Mouse (Mus musculus) adrenal gland, adult 18-20 months (tissue): ENCODE measurements around the gene Clint1. TPM values are rescaled to one million over a fixed set of nuclear protein-coding genes. Genes with fewer than 3 reads are reported as not detected.

Experiments used
- DNase-seq, 2 experiments: peaks; one replicate each; pipeline ENCODE4 v3.0.0; 2021 to 2022; ENCODE audit warnings: low spot score in 2 of 2
- total RNA-seq, 2 experiments: library from RNA; stranded (reverse); gene quantifications; 1 replicate in 1 of 2; 2 replicates in 1 of 2; pipeline ENCODE4 v1.2.3; 2021

Clint1 gene
- total RNA-seq, 2 experiments from 2014 or later, result 66.4 to 90.8 TPM

- no peak for DNase-seq
Measured at GRCm38 (mm10) chr11:45881683-45882068, 29.8 kb downstream of the Clint1 start.

DNA sequence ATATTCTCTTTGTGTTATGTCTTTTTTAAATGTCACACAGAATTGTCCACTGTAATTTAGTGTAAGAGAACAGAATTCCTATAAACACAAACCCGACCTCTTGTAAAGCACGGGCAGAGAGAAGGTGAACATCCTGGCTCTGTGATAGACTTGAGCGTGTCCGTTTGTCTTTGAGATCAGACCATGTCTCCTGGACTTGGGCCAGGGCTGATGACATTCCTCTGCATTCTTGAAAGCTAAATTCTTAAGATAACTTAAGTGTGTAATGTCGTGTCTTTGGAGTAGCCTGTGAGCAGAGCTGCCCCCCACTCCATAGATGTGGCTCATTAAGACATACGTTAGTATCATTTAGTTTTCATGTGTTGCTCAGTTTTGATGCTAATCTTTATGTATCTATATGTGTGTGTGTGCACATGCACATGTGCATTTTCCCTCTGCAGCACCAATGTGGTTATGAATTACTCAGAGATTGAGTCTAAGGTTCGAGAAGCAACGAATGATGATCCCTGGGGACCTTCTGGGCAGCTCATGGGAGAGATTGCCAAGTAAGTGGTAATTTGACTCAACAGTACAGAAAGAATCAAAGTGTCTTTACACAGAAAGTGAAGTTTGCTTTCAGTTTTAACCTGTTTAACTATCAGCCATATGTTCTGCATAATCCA lies 31.6 kb downstream of the Clint1 start:
- no peak for DNase-seq

- DNase-seq, result no peak
Measured at GRCm38 (mm10) chr11:45884029-45884428, 32.2 kb downstream of the Clint1 start.

DNA sequence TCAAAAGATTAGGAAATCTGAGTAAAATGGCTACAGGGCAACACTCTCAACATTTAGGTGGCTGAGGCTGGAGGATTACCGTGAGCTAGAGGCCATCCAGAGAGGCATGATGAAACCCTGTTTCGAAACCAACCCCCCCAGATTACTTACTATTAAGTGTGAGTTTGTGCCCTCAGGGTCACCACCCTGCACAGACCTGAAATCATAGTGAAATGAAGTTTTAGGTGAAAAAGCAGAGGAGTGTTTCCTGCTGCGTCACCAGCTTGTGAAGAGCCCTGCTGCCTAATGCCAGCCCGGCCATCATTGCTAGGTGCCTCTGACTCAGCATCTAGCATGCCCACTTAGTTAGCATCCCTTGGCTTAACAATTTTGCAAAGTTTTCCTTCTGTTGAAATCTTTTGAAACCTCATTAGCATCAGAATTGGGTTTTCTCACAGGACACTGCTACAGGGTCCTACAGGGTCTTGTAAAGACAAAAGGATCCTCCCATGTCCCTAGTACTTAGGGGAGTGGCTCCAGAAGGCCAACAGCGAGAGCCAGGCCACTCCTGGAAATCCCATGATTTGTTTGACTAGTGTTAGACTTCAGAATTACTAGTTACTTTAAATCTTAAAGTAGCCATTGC lies 33.9 kb downstream of the Clint1 start:
- no peak for DNase-seq

DNA sequence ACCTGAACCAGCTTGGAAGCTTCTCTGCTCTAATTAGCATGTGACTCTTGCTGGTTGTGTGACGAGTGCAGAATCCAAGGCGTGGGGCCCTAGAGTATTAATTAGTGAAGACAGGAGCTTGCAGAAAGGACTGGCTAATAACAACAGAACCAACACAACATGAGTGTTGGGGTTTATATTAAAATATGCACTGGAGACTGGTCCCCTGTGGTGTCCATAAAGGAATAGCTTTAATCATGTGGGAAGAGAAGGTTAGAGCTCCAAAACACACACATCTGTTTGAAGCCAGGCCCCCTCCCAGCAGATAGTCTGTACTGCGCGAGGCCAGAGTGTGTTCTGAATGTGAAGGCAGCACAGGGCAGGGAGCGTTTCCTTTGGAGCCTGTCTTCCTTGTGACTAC lies 34.7 kb downstream of the Clint1 start:
- DNase-seq, result no peak

- no peak for DNase-seq
Measured at GRCm38 (mm10) chr11:45888471-45889030, 36.7 kb downstream of the Clint1 start.

GRCm38 (mm10) chr11:45889981-45890380 lies 38.1 kb downstream of the Clint1 start:
- DNase-seq, result no peak

GRCm38 (mm10) chr11:45890423-45890822 lies 38.6 kb downstream of the Clint1 start:
- no peak for DNase-seq

- no peak for DNase-seq
Measured at GRCm38 (mm10) chr11:45892861-45893360, 41.1 kb downstream of the Clint1 start.

DNA sequence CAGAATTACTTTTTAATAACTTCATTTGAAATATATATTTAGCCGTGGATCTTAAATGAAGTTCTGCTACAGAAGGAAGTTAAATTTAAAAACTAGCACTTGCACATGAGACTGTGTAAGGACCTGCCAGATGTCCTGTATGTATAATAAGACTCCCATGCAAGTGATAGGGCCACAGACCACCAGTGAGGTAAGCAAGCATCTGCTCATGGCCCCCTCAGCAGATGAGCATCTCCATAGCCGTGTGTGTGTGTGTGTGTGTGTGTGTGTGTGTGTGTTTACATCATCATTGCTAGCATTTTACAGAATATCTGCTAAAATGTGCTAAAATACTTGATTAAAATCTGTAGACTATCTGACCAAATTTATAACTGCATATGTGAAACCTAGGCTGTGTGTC lies 45.5 kb downstream of the Clint1 start:
- DNase-seq, result no peak

DNA sequence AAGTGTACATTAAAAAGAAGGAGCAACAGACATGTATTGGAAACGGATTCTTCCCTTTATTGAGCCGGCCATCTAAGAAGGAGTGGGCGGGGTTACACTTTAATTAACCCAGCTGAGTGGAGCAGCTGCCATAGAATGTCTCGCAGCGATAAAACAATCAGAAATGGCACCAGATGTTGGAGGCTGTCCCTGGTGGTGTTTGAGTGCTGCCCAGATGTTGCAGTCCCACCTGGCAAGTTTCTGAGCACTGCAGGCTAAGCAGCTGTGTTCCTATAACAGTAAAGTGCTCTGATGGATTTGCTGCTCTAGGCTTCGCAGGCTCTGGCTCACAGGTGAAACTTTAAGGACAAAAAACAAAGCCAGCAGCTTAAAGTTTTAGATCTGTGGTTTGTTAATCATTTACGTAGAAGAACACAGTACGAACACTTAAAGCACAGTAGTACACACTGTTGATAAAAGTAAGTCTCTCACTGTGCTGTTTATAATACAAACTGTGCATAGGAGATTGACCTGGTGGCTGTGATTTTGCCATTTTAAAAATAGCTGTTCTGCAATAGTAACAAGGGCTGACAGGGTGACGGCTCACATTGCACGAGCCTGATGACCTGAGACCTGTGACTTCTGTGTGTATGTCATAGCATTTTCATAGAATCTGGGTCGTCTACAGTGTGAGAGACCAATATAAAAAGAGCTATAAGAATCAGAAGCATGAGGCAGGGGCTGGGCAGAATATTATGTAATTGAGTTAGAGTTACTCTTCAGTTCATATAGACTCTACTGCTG lies 48.6 kb downstream of the Clint1 start:
- no peak for DNase-seq

GRCm38 (mm10) chr11:45906109-45906786 lies 54.4 kb downstream of the Clint1 start:
- no peak for DNase-seq

DNA sequence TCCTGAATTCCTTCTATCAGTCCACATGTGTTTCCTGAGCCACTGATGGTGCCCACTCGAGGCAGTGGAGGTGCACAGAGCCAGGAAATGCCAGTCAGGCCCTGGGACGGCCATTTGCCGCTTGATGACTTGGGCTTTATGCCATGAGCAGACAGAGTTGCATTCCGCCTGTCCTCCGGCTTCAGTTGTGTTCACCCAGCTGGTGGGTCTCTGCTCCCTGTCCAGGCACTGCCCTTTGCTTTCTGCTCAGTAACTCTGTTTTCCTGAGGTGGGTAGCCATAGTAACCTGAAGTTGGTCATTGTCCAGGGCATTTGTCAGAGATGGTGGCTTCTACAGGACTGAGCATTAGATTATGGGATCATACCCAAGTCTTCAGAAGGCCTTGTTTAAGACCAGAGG lies 55.5 kb downstream of the Clint1 start:
- no peak for DNase-seq

GRCm38 (mm10) chr11:45908070-45908469 lies 56.2 kb downstream of the Clint1 start:
- no peak for DNase-seq

- DNase-seq, result no peak
Measured at GRCm38 (mm10) chr11:45908894-45909293, 57.0 kb downstream of the Clint1 start.

DNA sequence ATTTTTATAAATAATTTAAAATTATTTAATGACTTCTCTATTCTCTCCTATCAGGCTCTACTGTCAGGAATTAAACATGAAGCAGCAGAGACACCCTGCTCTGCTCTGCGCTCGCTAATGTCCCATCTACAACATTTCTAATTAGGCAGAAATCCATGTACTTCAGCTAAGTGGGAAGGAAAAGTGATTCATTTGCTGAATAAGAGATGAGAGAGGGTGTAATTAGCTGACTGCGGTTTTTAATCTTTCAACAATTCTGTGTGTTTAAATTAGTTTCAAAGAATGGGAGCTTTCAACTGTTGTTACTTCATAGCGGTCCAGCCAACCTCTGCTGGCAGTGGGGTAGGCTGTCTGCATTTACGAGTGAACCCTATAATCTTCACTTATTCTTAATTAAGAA lies 58.9 kb downstream of the Clint1 start:
- no peak for DNase-seq

- no peak for DNase-seq
Measured at GRCm38 (mm10) chr11:45916196-45916595, 64.3 kb downstream of the Clint1 start.

DNA sequence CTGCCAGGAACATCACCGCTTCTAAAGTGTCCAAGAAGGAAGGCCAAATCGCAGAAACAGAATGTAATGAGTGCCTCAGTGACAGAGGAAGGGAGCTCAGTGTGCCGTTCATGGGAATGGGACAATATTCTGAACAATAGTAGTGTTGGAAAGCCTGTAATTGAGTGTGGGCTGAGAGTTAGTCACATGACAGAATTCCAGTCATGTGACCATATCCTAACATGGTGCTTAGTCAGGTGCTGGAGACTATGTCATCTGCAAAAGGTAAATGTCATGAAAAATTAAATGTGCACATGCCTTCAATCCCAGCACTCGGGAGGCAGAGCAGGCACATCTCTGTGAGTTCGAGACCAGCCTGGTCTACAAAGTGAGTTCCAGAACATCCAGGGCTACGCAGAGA lies 66.2 kb downstream of the Clint1 start:
- DNase-seq, result no peak

GRCm38 (mm10) chr11:45918836-45919235 lies 67.0 kb downstream of the Clint1 start:
- no peak for DNase-seq

DNA sequence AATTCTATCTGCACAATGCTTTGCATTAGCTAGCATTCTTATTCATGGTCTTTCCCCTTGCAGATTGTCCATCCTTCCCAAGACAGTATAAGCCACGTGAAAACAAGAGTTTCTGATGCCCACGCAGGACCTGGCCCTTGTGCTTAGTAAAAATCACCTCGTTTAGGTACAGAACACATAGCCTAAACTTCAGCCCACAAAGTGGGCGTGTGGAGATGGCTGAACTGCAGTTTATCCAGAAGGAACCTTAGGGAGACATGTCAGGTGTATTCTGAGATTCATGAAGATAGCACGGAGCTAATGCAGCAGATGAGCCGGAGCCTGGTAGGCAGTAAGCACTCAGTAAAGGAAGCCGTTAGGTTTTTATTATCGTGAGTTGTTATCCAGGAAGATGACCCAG lies 69.2 kb downstream of the Clint1 start:
- DNase-seq, result no peak

GRCm38 (mm10) chr11:45921480-45921898 lies 69.6 kb downstream of the Clint1 start:
- no peak for DNase-seq
